Mouse (Mus musculus): ENCODE results near the gene Duoxa1.

Duoxa1 gene

GRCm38 (mm10) chr2:122298096-122298499, 15.4 kb downstream of the Duoxa1 start, which contains the start of gene Duox2:
Gene Duox2, minus strand, starts transcription at chr2:122298449.
- DNase-seq (ENCODE audit: low read depth, low spot score): peak; percentile 21

GRCm38 (mm10) chr2:122297271-122298095, 16.0 kb downstream of the Duoxa1 start:
- no peak for DNase-seq (ENCODE audit: low read depth, low spot score)

GRCm38 (mm10) chr2:122294916-122295315, 18.6 kb downstream of the Duoxa1 start:
- DNase-seq (ENCODE audit: low read depth, low spot score): no peak

- DNase-seq (ENCODE audit: low read depth, low spot score): no peak
Measured at GRCm38 (mm10) chr2:122286137-122286536, 27.4 kb downstream of the Duoxa1 start.

- no peak for DNase-seq (ENCODE audit: low read depth, low spot score)
Measured at GRCm38 (mm10) chr2:122284091-122284490, 29.4 kb downstream of the Duoxa1 start.

GRCm38 (mm10) chr2:122278769-122279168, 34.8 kb downstream of the Duoxa1 start:
- DNase-seq (ENCODE audit: low read depth, low spot score): no peak

GRCm38 (mm10) chr2:122266407-122267193, 46.9 kb downstream of the Duoxa1 start:
- no peak for DNase-seq (ENCODE audit: low read depth, low spot score)

GRCm38 (mm10) chr2:122264690-122265089, 48.8 kb downstream of the Duoxa1 start:
- DNase-seq (ENCODE audit: low read depth, low spot score): no peak

- no peak for DNase-seq (ENCODE audit: low read depth, low spot score)
Measured at GRCm38 (mm10) chr2:122260729-122261128, 52.8 kb downstream of the Duoxa1 start.

GRCm38 (mm10) chr2:122255997-122256396, 57.5 kb downstream of the Duoxa1 start:
- DNase-seq (ENCODE audit: low read depth, low spot score): no peak

All from CD4-positive, CD25-positive, alpha-beta regulatory T cell, adult 2 months (primary cell).